Comparison of ENCODE assay signal across 20 mouse cellular contexts in the genomic region with DNA sequence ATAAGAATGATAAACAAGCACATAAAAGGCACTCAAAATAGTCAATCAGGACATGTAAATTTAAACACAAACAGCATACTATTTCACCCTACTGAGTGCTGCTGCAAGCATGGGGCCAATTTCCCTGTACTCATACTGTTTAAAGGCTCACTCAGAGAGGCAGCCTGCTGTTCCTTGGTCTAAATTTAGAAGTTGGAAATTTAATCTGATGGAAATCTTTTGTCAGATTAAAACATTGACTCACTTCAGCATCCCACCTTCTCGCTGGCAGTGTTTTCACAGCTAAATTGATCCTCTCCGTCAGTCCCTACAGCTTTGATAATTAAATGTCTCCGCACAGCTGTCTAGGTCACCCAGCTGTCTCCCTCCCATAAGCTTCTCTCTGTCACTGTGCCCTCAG.
DNase-seq lines count a peak whose midpoint lies in the region; ATAC-seq and TF ChIP-seq lines count a peak whose summit lies in the region.
"Had no signal": no experiment of that assay in that cellular context is flagged by ENCODE, and none has a peak within 500 bp of the region (broad histone marks: within the 10 kb centered on the region; RNA-seq: fewer than 3 reads in every experiment).

No protein-coding gene starts in this region.

- no peak overlapping the region for H3K4me3 ChIP-seq in left cerebral cortex, adult 2 months
- H3K4me3 ChIP-seq: embryonic facial prominence, embryonic 12.5 days; forebrain, embryonic 15.5 days; hindbrain, embryonic 15.5 days; limb, embryonic 10.5 days; neural tube, embryonic 13.5 days had no signal

- DNase-seq in left cerebral cortex, adult 11 months (ENCODE audit: low spot score) = peak; percentile 1
- DNase-seq in left cerebral cortex, adult 2 months (ENCODE audit: extremely low spot score in 1 of 2, low spot score in 2 of 2) = no peak
- peak; percentile 3 to 9 for DNase-seq in layer of hippocampus, postnatal 10 days (ENCODE audit: low spot score in 2 of 2)
- peak; percentile 28 for DNase-seq in right cerebral cortex, postnatal 25 days
- DNase-seq in cerebellum, adult 11-12 months = no peak
- no peak for DNase-seq in gastrocnemius, postnatal 4 days (ENCODE audit: low spot score in 2 of 2)
- DNase-seq: adrenal gland, adult 8-10 months; gastrocnemius, postnatal 10 days; kidney, postnatal 10 days; lung, adult 2 months; lung, postnatal 36 days; thymus, postnatal 14 days had no signal

- ATAC-seq in frontal cortex, adult (ENCODE audit: low TSS enrichment) = peak; percentile 97
- ATAC-seq: forebrain, embryonic 15.5 days; intestine, embryonic 16.5 days had no signal

- no peak overlapping the region for H3K27ac ChIP-seq in left cerebral cortex, adult 2 months
- H3K27ac ChIP-seq: embryonic facial prominence, embryonic 12.5 days; forebrain, embryonic 15.5 days; hindbrain, embryonic 15.5 days; limb, embryonic 10.5 days; neural tube, embryonic 13.5 days; stomach, postnatal 0 days had no signal

- intact Hi-C loops in left cerebral cortex, adult 2 months (cut with DNase I) = no loop called here

- TF ChIP-seq CTCF in left cerebral cortex, adult 2 months (IDR thresholded peaks at IDR 0.05) = no peak

Comparison
In these comparisons a context has a peak if more than half of its experiments do, and no peak if none do; other contexts are left out.
1. DNase-seq: peak in left cerebral cortex, adult 11 months (single experiment), layer of hippocampus, postnatal 10 days (2 of 2) and right cerebral cortex, postnatal 25 days (single experiment); none in left cerebral cortex, adult 2 months (0 of 2), cerebellum, adult 11-12 months (single experiment) and gastrocnemius, postnatal 4 days (0 of 2).